Mouse (Mus musculus) heart, embryonic 10.5 days (tissue): ENCODE data around the gene Catsper1. TPM values are rescaled to one million over a fixed set of nuclear protein-coding genes. Genes with fewer than 3 reads are reported as not detected.
"Not testable (repeated sequence)": the region's sequence is repeated elsewhere in the genome, so short reads cannot be mapped to it uniquely, and the experiment has no call there.

Experiments used
- DNase-seq: peaks from one replicate; pipeline ENCODE4 v3.0.0-alpha.2; 2017; ENCODE audit warnings: low spot score
- H3K27ac ChIP-seq: fragments of 300-500 bp; sonication (generic); 2 replicates; pipeline ENCODE4 v1.5.1; 2016; ENCODE audit warnings: mild to moderate bottlenecking
- H3K27me3 ChIP-seq: fragments of 300-500 bp; sonication (generic); 2 replicates; pipeline ENCODE4 v1.6.1; 2016; ENCODE audit warnings: mild to moderate bottlenecking; ENCODE audit not compliant: poor library complexity, insufficient read depth, severe bottlenecking
- H3K36me3 ChIP-seq: fragments of 300-500 bp; sonication (generic); 2 replicates; pipeline ENCODE4 v1.6.1; 2016; ENCODE audit warnings: mild to moderate bottlenecking, moderate library complexity
- H3K4me1 ChIP-seq: fragments of 300-500 bp; sonication (generic); 2 replicates; pipeline ENCODE4 v1.6.1; 2016; ENCODE audit warnings: mild to moderate bottlenecking
- H3K4me3 ChIP-seq: fragments of 300-500 bp; sonication (generic); 2 replicates; pipeline ENCODE4 v1.5.1; 2016; ENCODE audit warnings: mild to moderate bottlenecking, moderate library complexity
- H3K9me3 ChIP-seq: fragments of 300-500 bp; sonication (generic); 2 replicates; pipeline ENCODE4 v1.6.1; 2016; ENCODE audit warnings: mild to moderate bottlenecking, moderate library complexity
- WGBS: fragments of 180-500 bp; shearing (Covaris S2); methylation state at CpG from one replicate; pipeline ENCODE4 v1.1.7; 2016; 5-methylcytosine and 5-hydroxymethylcytosine counted together
- polyA plus RNA-seq: library from polyadenylated mRNA; unstranded; fragments of >200 nt; fragmentation: Nextera tagmentation; extraction: Ambion mirVana; gene quantifications from 2 replicates; pipeline ENCODE4 v1.2.1, GENCODE M21; 2016

Gene Catsper1
- polyA plus RNA-seq, 1 experiment from 2014 or later, result not detected

- WGBS, result 70% methylated on average over 19 of the region's 19 CpGs
- no peak for DNase-seq
Observed at GRCm38 (mm10) chr19:5327970-5328369, 7.6 kb upstream of the Catsper1 start.

DNA sequence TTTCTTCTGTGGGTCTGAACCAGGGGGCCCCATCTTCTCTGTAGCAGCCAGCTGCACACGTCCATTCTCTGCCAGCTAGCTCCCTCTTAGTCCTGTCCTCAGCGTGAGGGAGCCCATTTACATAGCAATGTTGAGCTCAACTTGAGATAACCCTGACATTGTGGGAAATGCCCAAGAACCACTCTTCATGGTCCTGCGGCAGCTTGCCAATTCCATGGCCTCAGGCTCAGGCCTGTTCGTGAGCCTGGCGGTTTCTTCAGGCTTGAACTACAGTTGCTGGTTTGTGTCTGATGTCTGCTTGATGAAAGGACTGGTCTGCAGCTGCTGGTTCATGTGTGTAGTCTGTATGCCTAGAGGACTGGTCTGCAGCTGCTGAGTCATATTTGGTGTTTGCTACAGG lies 800 bp upstream of the Catsper1 start:
- Histone ChIP-seq H3K4me1 (peaks cover 8% of the 10 kb centered on the region), H3K36me3 (no peaks in the 10 kb centered on the region), H3K27me3 (no peaks in the 10 kb centered on the region), H3K27ac (no peak overlapping the region), H3K4me3 (no peak overlapping the region), H3K9me3 (no peaks in the 10 kb centered on the region)
- no peak for DNase-seq
- WGBS, result 56% methylated on average over 5 of the region's 5 CpGs

More at GRCm38 (mm10) chr19:5327970-5328369, 7.6 kb upstream of the Catsper1 start:
- Histone ChIP-seq H3K9me3 (no peaks in the 10 kb centered on the region), H3K36me3 (no peaks in the 10 kb centered on the region), H3K4me1 (no peaks in the 10 kb centered on the region; the same call in 1 of the 2 replicates), H3K4me3 (no peak overlapping the region), H3K27me3 (no peaks in the 10 kb centered on the region), H3K27ac (no peak overlapping the region)

DNA sequence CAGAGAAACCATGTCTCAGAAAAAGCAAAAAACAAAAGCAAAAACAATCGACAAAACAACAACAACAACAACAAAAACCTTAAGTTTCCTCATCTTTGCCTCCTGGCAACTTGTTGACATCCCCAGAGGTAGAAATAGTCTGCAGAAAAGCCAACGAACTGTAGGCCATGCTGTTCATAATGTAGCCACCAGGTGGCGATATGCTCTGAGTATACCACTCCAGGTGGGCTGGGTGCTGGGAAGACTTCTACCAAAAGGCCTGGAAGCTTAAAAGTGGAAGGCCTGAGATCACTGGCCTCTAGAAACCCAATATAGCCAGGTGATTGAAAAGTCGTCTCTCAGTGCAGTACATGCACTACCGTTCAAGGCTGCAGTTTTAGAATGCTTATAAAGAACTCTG lies 2.4 kb downstream of the Catsper1 start:
- no peaks in the 10 kb centered on the region for H3K9me3 ChIP-seq
- DNase-seq, result no peak
- 18% methylated on average over 5 of the region's 5 CpGs for WGBS
- peaks cover 8% of the 10 kb centered on the region for H3K4me1 ChIP-seq
- no peaks in the 10 kb centered on the region for H3K27me3 ChIP-seq
- no peak overlapping the region for H3K27ac ChIP-seq
- H3K4me3 ChIP-seq, result no peak overlapping the region
- no peaks in the 10 kb centered on the region for H3K36me3 ChIP-seq

- WGBS, result 90% methylated on average over 7 of the region's 7 CpGs
- H3K4me3 ChIP-seq, result no peak overlapping the region
- H3K36me3 ChIP-seq, result no peaks in the 10 kb centered on the region
- no peak for DNase-seq
- H3K9me3 ChIP-seq, result no peaks in the 10 kb centered on the region
- no peaks in the 10 kb centered on the region for H3K27me3 ChIP-seq
- 0 out of 2 replicates have a peak, but pooled peaks cover 3% of the 10 kb centered on the region for H3K4me1 ChIP-seq
- H3K27ac ChIP-seq, result no peak overlapping the region
Observed at GRCm38 (mm10) chr19:5341360-5341759, 5.8 kb downstream of the Catsper1 start.

DNA sequence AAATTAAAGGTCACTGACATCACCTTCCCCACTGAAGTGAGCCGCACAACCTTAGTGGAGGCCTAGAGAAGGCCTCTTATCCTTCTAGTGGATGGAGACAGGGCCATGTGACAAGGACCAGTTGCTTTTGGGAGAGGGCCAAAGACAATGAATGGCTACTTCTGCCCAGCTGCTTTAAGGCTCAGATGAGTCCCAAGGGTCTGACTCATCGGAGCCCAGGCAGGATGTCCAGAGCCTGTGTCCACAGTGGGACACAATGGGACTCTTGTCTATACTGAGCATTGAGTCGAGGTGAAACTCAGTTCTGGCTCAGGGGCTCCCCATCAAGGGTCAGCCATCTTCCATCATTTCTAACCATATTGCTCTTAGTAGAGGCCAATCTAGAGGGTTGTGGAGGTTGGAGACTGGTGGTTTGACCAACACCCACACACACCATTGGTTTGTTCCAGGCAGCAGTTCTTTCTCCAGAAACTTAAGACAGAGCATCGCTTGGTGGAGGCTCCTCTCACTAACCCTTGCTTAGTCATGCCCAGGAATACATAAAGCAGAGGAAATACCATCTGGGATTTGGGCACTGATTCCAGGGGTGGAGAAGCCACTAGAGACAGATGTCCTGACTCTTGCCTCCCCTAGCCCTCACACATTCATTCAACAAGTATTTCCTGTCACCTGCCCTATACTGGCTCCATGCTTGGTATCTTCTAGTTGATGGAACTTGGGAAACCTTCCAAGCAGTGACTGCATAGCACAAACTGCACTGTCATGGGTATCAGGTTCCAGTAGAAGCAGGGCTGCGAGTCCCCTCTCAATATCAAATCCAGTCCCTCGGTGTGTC lies 10.0 kb downstream of the Catsper1 start:
- Histone ChIP-seq H3K4me3 (no peak overlapping the region), H3K36me3 (no peaks in the 10 kb centered on the region), H3K9me3 (no peaks in the 10 kb centered on the region), H3K4me1 (peaks cover 9% of the 10 kb centered on the region), H3K27me3 (peaks cover 16% of the 10 kb centered on the region; the same call in 1 of the 2 replicates), H3K27ac (no peak overlapping the region)
- DNase-seq, result no peak
- 68% methylated on average over 6 of the region's 6 CpGs for whole genome bisulfite sequencing

DNA sequence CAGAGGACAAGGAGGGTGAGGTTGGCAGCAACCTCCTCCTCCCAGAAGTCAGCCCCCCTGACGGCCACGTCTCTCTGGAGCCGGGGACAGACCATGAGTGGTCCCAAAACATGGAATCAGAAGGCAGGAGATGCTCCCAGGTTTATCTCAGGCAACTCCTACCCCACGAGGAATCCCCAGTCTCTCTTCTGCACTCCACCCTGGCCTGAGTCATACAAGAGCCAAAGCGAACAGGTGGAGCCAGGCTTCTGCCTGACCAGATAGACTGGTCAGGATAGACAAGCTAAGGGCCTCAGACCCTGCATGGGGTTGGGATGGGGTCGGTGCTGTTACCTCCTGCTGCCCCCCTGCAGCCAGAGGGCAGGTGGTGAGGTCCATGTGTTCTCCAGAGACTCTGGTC lies 12.5 kb downstream of the Catsper1 start:
- no peaks in the 10 kb centered on the region for H3K36me3 ChIP-seq
- DNase-seq, result no peak
- H3K4me3 ChIP-seq, result no peak overlapping the region
- no peaks in the 10 kb centered on the region for H3K9me3 ChIP-seq
- peaks cover 16% of the 10 kb centered on the region; the same call in 1 of the 2 replicates for H3K27me3 ChIP-seq
- H3K4me1 ChIP-seq, result peaks cover 9% of the 10 kb centered on the region
- H3K27ac ChIP-seq, result no peak overlapping the region
- 68% methylated on average over 6 of the region's 6 CpGs for WGBS

DNA sequence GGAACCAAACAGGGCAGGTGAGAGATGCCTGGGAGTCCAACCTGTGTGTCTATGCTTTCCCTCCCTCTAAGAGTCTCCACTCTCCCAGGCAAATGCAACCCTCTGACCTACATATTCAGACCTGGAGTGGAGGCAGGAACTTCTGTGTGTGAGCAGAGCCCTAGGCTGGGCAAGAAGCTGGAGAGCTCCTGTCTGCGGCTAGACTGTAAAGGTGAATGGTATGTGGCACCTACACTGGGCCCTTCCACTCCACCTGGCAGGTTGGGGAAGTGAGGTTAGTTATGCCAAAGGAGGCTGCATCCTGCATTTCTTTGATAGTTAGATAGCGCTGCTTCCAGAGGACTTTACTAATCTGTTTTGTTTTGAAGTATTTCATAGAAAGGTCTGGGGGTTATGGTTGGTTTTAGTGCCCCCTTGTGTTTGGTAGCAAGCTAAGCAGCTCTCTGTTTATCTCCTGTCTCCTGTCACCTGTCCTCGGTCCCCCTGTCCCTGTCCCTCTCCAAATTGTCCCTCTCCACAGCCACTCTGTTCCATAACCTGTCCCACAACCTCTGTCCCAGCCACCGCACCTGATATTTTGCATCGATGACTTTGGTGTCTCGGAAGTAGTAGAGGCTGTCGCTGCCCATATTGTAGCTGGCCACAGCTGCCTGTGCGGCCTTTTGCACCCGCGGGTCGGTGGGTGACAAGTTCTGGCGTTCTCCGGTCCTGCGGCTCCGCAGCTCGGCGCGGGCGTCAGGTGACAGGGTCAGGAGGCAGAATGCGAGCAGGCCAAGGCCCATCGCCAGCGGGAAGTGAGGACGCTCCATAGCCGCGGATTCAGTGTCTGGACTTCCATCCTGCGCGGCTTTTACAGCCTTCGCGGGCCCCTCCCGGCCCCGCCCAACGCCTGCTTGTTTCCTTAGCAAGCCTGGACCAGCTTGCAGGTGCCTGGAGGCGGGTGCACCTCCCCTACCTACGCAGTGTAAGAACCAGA lies 13.3 kb downstream of the Catsper1 start:
- 6% methylated on average over 34 of the region's 34 CpGs for WGBS
- no peaks in the 10 kb centered on the region for H3K9me3 ChIP-seq
- no peak for DNase-seq
- peak overlapping the region; percentile 26; the same call in 1 of the 2 replicates for H3K27ac ChIP-seq
- no peaks in the 10 kb centered on the region for H3K36me3 ChIP-seq
- peaks cover 16% of the 10 kb centered on the region; the same call in 1 of the 2 replicates for H3K27me3 ChIP-seq
- H3K4me1 ChIP-seq, result peaks cover 9% of the 10 kb centered on the region
- peak overlapping the region; percentile 58 for H3K4me3 ChIP-seq

GRCm38 (mm10) chr19:5349502-5349873 lies 13.9 kb downstream of the Catsper1 start, which contains the start of gene Cst6:
Cst6 (minus strand) TSS chr19:5349574.
- peak within 1 kb of the TSS; percentile 26; the same call in 1 of the 2 replicates for H3K27ac ChIP-seq
- H3K4me3 ChIP-seq, result peak within 1 kb of the TSS; percentile 58
- not testable (repeated sequence) for H3K4me1 ChIP-seq, DNase-seq, H3K9me3 ChIP-seq, H3K36me3 ChIP-seq
- H3K27me3 ChIP-seq, result peaks cover 16% of the 10 kb centered on the region; the same call in 1 of the 2 replicates
- WGBS, result 62% methylated on average over 6 of the region's 6 CpGs

GRCm38 (mm10) chr19:5353609-5354008 lies 18.1 kb downstream of the Catsper1 start:
- H3K4me1 ChIP-seq, result peaks cover 6% of the 10 kb centered on the region
- H3K27ac ChIP-seq, result no peak overlapping the region
- H3K27me3 ChIP-seq, result peaks cover 10% of the 10 kb centered on the region; the same call in 1 of the 2 replicates
- H3K36me3 ChIP-seq, result no peaks in the 10 kb centered on the region
- no peak overlapping the region for H3K4me3 ChIP-seq
- no peak for DNase-seq
- no peaks in the 10 kb centered on the region for H3K9me3 ChIP-seq
- 72% methylated on average over 2 of the region's 2 CpGs for WGBS

DNA sequence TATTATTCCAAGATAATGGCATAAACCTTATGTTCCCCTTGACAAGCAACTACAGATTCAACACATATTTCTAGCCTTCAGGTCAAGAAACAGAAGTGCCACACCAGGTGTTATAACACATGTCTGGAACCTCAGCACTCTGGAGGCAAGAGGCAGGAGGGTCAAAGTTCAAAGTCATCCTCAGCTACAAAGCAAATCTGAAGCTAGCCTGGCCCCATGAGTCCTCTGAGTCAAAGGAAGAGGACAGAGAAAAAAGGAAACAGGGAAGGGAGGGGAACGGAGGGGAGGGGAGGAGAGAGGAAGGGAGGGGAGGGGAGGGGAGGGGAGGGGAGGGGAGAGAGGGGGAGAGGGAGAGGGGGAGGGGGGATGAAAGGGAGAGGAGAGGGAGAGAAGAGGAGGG lies 20.5 kb downstream of the Catsper1 start:
- H3K4me3 ChIP-seq, result no peak overlapping the region
- no peaks in the 10 kb centered on the region for H3K27me3 ChIP-seq
- no peak for DNase-seq
- H3K4me1 ChIP-seq, result no peaks in the 10 kb centered on the region
- H3K36me3 ChIP-seq, result no peaks in the 10 kb centered on the region
- H3K9me3 ChIP-seq, result no peaks in the 10 kb centered on the region
- no CpG with 5 or more reads among the region's 1 CpGs for WGBS
- no peak overlapping the region for H3K27ac ChIP-seq

GRCm38 (mm10) chr19:5362186-5362585 lies 26.6 kb downstream of the Catsper1 start:
- Histone ChIP-seq H3K9me3 (no peaks in the 10 kb centered on the region), H3K4me1 (peaks cover 12% of the 10 kb centered on the region), H3K4me3 (no peak overlapping the region), H3K27me3 (no peaks in the 10 kb centered on the region), H3K27ac (no peak overlapping the region), H3K36me3 (peaks cover 23% of the 10 kb centered on the region)
- DNase-seq, result no peak
- 76% methylated on average over 2 of the region's 2 CpGs for whole genome bisulfite sequencing

GRCm38 (mm10) chr19:5364124-5364523 lies 28.6 kb downstream of the Catsper1 start:
- 94% methylated on average over 2 of the region's 2 CpGs for WGBS
- H3K9me3 ChIP-seq, result no peaks in the 10 kb centered on the region
- no peak overlapping the region for H3K27ac ChIP-seq
- peaks cover 36% of the 10 kb centered on the region for H3K36me3 ChIP-seq
- no peak for DNase-seq
- H3K27me3 ChIP-seq, result no peaks in the 10 kb centered on the region
- H3K4me1 ChIP-seq, result peaks cover 23% of the 10 kb centered on the region
- no peak overlapping the region for H3K4me3 ChIP-seq
